In genomic region chr2:13938118-13938517, GRCm38 (mm10) we compare ENCODE assay signal across 8 mouse cellular contexts.
DNase-seq lines count a peak whose midpoint lies in the region; ATAC-seq lines count a peak whose summit lies in the region.
"Had no signal": no experiment of that assay in that cellular context is flagged by ENCODE, and none has a peak within 500 bp of the region (broad histone marks: within the 10 kb centered on the region; RNA-seq: fewer than 3 reads in every experiment).

No protein-coding gene starts in this region.

- H3K4me2 ChIP-seq in kidney, embryonic 15.5 days = no peak overlapping the region
- H3K4me2 ChIP-seq in embryonic facial prominence, embryonic 14.5 days (ENCODE audit: low read depth, low read length) = no peak overlapping the region
- no peak overlapping the region for H3K4me2 ChIP-seq in forebrain, embryonic 11.5 days (ENCODE audit: low read depth, low read length, severe bottlenecking)
- H3K4me2 ChIP-seq: heart, embryonic 15.5 days had no signal

- H3K36me3 ChIP-seq in kidney, embryonic 15.5 days = no peaks in the 10 kb centered on the region
- no peaks in the 10 kb centered on the region for H3K36me3 ChIP-seq in embryonic facial prominence, embryonic 14.5 days (ENCODE audit: control insufficient read depth, insufficient read depth, low read length)
- H3K36me3 ChIP-seq in forebrain, embryonic 11.5 days (ENCODE audit: control insufficient read depth, insufficient read depth, low read length) = no peaks in the 10 kb centered on the region
- H3K36me3 ChIP-seq: heart, embryonic 15.5 days had no signal

- no peak for ATAC-seq in kidney, embryonic 15.5 days (replicated peaks; ENCODE audit: low FRiP score)
- ATAC-seq in embryonic facial prominence, embryonic 14.5 days (ENCODE audit: low read depth) = no peak
- ATAC-seq in megakaryocyte, adult 5-6 weeks (ENCODE audit: poor library complexity, severe bottlenecking) = no peak
- no peak for ATAC-seq in forebrain, embryonic 11.5 days (replicated peaks; ENCODE audit: low FRiP score)

- peak; percentile 27 for DNase-seq in kidney, adult 9 months
- peak; percentile 5 for DNase-seq in urinary bladder, postnatal 14 days (ENCODE audit: low spot score)
- DNase-seq in urinary bladder, adult 2 months (ENCODE audit: low spot score) = no peak
- DNase-seq in embryonic facial prominence, embryonic 14.5 days (ENCODE audit: low spot score) = peak; percentile 14
- no peak for DNase-seq in forebrain, embryonic 11.5 days (ENCODE audit: low spot score)

- H3K27me3 ChIP-seq in kidney, embryonic 15.5 days = no peaks in the 10 kb centered on the region
- H3K27me3 ChIP-seq in embryonic facial prominence, embryonic 14.5 days (replicated peaks; ENCODE audit: control insufficient read depth, insufficient read depth, low read length) = no peaks in the 10 kb centered on the region
- no peaks in the 10 kb centered on the region for H3K27me3 ChIP-seq in forebrain, embryonic 11.5 days (ENCODE audit: control insufficient read depth, insufficient read depth, low read length)
- H3K27me3 ChIP-seq: heart, embryonic 15.5 days had no signal

- 45% methylated on average over 2 of the region's 2 CpGs for WGBS in kidney, embryonic 15.5 days
- WGBS in embryonic facial prominence, embryonic 14.5 days = 69% methylated on average over 2 of the region's 2 CpGs
- WGBS in forebrain, embryonic 11.5 days = 56% methylated on average over 2 of the region's 2 CpGs

- H3K4me3 ChIP-seq in kidney, embryonic 15.5 days (replicated peaks) = no peak overlapping the region
- H3K4me3 ChIP-seq in embryonic facial prominence, embryonic 14.5 days (ENCODE audit: low read depth, low read length) = no peak overlapping the region
- no peak overlapping the region for H3K4me3 ChIP-seq in forebrain, embryonic 11.5 days (ENCODE audit: low read depth, low read length)
- H3K4me3 ChIP-seq: heart, embryonic 15.5 days had no signal

- no peak overlapping the region for H3K27ac ChIP-seq in kidney, embryonic 15.5 days
- no peak overlapping the region for H3K27ac ChIP-seq in embryonic facial prominence, embryonic 14.5 days (replicated peaks; ENCODE audit: low read depth, low read length)
- H3K27ac ChIP-seq in forebrain, embryonic 11.5 days (ENCODE audit: low read depth, low read length) = no peak overlapping the region
- H3K27ac ChIP-seq: heart, embryonic 15.5 days had no signal

- H3K9me3 ChIP-seq in kidney, embryonic 15.5 days (replicated peaks) = no peaks in the 10 kb centered on the region
- no peaks in the 10 kb centered on the region for H3K9me3 ChIP-seq in embryonic facial prominence, embryonic 14.5 days (ENCODE audit: control insufficient read depth, low read length)
- no peaks in the 10 kb centered on the region for H3K9me3 ChIP-seq in forebrain, embryonic 11.5 days (ENCODE audit: control insufficient read depth, low read length)
- H3K9me3 ChIP-seq: heart, embryonic 15.5 days had no signal

- no peak overlapping the region for H3K9ac ChIP-seq in kidney, embryonic 15.5 days
- H3K9ac ChIP-seq in embryonic facial prominence, embryonic 14.5 days (ENCODE audit: low read depth, low read length) = no peak overlapping the region
- no peak overlapping the region for H3K9ac ChIP-seq in forebrain, embryonic 11.5 days (ENCODE audit: low read length)
- H3K9ac ChIP-seq: heart, embryonic 15.5 days had no signal

- H3K4me1 ChIP-seq in kidney, embryonic 15.5 days = no peaks in the 10 kb centered on the region
- no peaks in the 10 kb centered on the region for H3K4me1 ChIP-seq in embryonic facial prominence, embryonic 14.5 days (ENCODE audit: control insufficient read depth, insufficient read depth, low read length)
- no peaks in the 10 kb centered on the region for H3K4me1 ChIP-seq in forebrain, embryonic 11.5 days (replicated peaks; ENCODE audit: control insufficient read depth, insufficient read depth, low read length)
- H3K4me1 ChIP-seq: heart, embryonic 15.5 days had no signal

Comparison
In these comparisons a context has a peak if more than half of its experiments do, and no peak if none do; other contexts are left out.
1. DNase-seq: peak in kidney, adult 9 months (single experiment), urinary bladder, postnatal 14 days (single experiment) and embryonic facial prominence, embryonic 14.5 days (single experiment); none in urinary bladder, adult 2 months (single experiment) and forebrain, embryonic 11.5 days (single experiment).